Mouse (Mus musculus): ENCODE results near the gene Trim65. TPM values are rescaled to one million over a fixed set of nuclear protein-coding genes. Genes with fewer than 3 reads are reported as not detected.
"Not testable (repeated sequence)": the region's sequence is repeated elsewhere in the genome, so short reads cannot be mapped to it uniquely, and the experiment has no call there.

Gene Trim65
- total RNA-seq, 2 experiments from 2014 or later, result 7.3 to 8.2 TPM

DNA sequence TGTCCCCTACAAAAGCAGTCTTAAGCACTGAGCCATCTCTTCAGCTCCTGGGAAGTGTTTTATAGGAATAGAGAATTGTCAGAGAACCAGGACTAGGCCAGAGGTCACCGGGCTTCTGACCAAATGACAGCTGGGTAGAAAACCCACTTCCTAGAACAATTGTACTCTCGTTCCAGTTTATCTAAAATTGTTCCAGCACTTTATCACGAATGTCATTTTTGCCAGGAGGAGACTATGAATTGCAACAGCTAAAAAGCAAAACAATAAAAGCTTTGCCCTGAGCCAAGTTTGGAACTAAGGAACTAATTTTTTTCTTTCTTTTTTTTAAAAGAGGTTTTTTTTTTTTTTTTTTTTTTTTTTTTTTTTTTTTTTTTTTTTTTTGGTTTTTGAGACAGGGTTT is 35.4 kb downstream of the Trim65 start:
- peak; percentile 71 to 77 for DNase-seq
- intact Hi-C loops (cut with DNase I), result no loop called here

DNA sequence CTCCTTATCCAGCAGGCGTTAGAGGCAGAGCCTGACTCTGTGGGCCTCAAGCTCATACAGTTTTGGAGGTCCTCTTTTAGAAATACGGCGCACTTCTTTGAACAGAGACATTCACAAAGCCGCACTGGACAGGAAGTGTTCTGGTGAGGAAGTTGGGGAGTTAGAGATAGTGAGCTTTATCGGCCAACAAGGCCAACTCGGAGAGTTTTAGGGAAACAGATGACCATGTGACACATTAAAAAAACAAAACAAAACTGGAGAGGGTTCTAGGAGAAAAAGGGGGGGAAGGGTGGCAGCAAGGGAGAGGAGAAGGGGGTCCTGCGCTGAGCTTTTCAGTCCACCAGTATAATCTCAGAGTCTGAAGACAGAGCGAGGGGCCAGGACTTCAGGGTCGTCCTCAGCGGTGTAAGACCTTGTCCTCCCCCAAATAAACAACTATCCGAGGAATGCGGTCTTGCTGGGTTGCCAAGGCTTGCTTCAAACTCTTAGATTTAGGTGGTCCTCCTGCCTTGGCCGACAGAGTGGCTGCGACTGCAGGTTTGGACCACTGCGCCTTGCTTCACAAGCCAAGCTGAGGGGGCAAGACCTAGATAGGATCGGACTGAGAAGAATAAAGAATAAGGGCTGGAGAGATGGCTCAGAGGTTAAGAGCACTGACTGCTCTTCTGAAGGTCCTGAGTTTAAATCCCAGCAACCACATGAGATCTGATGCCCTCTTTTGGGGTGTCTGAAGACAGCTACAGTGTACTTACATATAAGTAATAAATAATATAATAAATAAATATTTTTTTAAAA is 37.0 kb downstream of the Trim65 start:
- intact Hi-C loops (cut with DNase I), result no loop called here
- DNase-seq, result no peak

DNA sequence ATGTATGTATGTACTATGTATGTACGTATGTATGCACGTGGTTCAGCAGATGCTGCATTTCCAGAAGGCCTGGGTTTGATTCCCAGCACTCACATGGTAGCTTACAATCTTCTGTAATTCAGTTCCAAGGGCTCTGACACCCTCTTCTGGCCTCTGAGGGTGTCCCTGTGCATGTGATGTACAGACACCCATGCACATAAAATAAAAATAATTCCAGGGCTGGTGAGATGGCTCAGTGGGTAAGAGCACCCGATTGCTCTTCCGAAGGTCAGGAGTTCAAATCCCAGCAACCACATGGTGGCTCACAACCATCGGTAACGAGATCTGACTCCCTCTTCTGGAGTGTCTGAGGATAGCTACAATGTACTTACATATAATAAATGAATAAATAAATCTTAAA is 38.0 kb downstream of the Trim65 start:
- intact Hi-C loops (cut with DNase I); DNase-seq: not testable (repeated sequence)

DNA sequence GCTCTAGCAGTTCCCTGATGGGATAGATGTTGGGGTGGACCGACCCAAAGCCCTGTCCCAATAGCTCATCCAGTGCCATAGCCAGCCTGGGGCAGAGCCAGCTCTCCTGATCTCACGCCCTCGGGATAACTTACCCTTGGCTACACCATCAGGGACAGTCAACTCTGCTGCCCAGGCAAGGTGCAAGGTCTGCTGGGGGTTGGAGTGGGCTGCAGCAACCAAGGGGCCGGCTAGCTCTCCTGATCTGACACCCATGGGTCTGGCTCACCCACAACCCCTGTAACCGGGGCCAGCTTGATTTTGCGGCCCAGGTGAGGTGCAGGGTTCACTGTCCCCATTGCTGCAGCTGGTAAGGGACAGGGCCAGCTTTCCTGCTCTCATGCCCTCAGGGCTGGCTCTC is 39.3 kb downstream of the Trim65 start:
- intact Hi-C loops (cut with DNase I), result no loop called here
- DNase-seq, result no peak

DNA sequence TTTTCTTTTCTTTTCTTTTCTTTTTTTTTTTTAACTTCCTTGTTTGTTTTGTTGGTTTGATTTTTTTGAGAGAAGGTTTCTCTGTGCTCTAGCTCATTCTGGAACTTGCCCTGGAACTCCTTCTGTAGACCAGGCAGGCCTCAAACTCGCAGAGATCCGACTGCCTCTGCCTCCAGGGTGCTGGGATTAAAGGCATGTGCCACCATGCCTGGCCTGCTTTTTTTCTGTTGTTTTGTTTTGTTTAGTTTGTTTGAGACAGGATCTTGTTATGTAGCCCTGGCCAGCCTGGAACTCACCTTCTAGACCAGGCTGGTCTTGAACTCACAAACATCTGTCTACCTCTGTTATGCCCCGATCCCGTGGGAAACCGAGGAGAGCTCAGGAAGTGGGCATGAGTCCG is 41.4 kb downstream of the Trim65 start:
- intact Hi-C loops (cut with DNase I), result loop anchor here (5.0 kb wide), 1 partner anchor 128 kb away; no protein-coding TSS in a partner anchor

DNA sequence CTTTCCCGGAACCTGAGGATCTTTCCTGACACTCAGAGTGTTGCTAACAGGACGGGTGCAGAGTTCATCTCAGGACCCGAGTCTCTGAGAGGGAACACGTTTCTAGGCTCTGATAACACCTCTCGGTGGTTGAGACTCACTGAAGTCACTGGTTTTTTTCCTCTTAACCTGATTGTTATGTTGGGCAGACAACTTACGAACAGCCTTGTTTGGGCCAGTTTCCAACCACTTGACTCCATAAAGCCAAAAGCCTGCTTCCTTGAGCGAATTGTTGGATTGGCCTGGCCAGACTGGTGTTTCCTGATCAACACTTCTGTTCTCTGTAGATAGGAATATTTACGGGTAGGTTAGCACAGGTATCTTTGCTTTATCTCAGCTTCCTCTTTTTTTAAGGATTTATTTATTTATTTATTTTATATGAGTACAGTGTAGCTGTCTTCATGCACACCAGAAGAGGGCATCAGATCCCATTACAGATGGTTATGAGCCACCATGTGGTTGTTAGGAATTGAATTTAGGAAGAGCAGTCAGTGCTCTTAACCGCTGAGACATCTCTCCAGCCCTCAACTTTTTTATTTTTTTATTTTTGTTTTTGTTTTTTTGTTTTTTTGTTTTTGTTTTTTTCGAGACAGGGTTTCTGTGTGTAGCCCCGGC is 42.1 kb downstream of the Trim65 start:
- intact Hi-C loops (cut with DNase I), result loop anchor here (1.0 to 5.0 kb wide), 3 partner anchors 21 to 128 kb away; no protein-coding TSS in a partner anchor
- DNase-seq, result no peak

More for the DNA sequence above, 41.4 kb downstream of the Trim65 start:
- no peak for DNase-seq

DNA sequence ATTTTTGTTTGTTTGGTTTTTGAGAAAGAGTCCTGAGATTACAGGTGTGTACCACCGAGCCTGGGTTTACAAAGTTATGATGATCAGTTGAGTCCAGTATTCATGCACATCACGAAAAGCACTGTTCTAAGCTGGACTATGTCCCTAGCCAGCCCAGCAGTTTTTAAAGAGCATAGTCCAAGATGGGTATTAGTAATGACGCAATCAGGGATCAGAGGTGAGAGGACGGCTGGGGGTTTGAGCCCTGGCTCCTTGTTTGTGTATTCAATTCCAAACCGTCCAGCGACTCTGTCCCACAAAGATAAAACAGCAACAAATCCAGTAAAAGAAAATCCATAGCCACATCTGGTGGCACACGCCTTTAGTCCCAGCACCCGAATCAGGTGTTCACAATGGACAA is 42.7 kb downstream of the Trim65 start:
- intact Hi-C loops (cut with DNase I), result loop anchor here (1.0 to 5.0 kb wide), 3 partner anchors 22 to 129 kb away; no protein-coding TSS in a partner anchor
- DNase-seq, result no peak

DNA sequence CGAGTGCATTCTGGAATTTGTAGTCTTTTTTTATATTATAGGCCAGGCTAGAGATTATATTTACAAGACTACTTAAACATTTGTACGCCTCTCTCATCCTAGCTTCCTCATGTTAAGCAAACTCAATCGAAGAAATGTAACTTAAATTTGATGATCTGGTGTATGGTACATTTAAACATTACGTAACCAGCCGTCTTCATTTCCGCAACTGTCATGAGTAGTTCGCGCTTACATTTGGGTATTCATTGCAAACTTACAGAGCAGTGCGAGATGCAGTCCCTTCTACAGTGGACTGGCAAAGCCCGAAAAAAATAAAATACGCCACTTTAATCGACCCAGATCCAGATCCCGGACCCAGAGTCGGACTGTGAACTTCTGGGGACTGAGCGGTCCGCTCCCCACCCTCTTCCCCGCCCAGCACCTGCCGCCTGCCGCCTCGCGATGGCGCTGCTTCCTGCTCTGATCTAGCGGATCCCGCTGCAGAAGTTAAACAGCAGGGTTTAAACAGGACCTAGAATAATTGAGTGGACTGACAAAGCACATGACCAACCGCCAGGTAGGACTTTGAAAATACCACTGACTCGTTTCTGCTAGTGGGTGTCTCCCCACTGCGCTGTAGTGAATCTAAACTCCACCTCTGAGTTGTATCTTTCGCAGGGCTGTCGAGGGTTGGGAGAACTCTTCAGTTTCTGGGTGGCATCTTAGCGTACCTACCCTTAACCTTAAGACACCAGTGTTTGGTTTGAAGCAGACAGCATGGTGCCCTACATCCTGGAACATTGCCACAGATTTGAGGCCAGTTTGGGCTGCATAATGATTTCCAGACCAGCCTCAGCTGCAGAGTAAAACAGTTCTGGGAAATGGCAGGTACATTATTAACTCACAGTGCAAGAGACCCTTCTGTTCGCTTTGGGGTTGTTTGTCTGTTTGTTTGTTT is 43.5 kb downstream of the Trim65 start:
- intact Hi-C loops (cut with DNase I), result loop anchor here (1.0 to 5.0 kb wide), 3 partner anchors 23 to 130 kb away; no protein-coding TSS in a partner anchor
- DNase-seq, result peak; percentile 93 to 94

DNA sequence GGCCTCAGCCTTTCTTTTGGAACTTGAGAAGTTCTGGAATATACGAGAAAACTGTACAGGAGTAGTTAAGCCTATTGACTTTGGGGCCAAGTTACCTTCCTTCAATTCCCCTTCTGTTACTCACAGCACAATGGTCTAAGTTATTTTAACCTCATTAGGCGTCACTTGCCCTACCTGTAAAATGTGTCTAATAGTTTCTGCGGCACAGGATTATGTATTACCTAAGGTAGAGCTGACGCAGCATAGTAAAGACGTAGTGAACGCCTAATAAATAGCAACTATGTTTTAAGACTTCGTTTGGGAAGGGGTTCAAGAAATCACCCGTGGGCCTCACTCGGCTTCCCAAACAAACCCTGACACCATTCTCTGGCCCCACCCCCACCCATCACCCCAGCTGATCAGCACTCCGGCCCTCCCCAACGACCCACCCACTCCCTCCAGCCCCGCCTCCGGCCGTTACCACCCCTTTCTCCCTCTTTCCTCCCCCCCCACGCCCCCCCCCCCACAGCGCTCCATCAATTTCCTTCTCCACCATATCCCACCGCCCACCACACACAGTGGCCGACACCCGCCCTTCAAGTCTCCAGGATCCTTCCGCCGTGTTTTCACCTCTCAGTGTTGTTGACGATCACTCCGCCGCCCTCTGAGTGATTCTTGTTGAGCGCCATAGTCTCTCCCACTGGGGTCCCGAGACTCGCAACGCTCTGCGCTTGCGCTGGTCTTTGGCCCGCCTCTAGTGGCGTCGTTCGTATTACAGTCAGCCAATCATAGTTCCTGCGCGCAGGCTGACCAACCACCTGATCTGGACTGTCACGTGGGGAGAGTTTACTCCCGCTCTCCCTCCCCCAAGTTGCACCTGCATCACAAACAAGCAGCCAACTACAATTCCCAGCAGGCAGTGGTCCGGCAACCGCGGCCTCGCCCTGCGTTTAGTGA is 44.4 kb downstream of the Trim65 start, which contains the start of gene Wbp2:
Gene Wbp2, minus strand, starts transcription at position 738 of the 936 bp plus-strand sequence.
- DNase-seq, result peak; percentile 95 to 97
- intact Hi-C loops (cut with DNase I), result loop anchor here (5.0 kb wide), 1 partner anchor 131 kb away; no protein-coding TSS in a partner anchor

DNA sequence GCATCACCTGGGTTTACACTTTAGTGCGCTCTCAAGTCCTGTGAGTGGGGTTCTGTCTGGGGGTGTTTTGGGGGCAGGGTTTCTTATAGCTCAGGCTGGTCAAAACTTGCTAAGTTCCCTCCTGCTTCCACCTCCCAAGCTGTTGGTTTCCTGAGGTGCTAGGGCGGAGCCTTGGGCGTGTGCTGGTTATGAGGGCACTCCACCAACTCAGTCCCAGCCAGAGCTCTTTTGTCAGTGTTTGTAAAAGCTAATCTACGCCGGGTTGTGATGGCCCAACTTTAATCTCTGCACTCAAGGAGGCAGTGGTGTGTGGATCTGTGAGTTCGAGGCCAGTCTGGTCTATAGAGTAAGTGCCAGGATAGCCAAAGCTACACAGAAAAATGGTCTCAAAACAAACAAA is 46.8 kb downstream of the Trim65 start:
- intact Hi-C loops (cut with DNase I), result loop anchor here (5.0 kb wide), 2 partner anchors 42 to 147 kb away; no protein-coding TSS in a partner anchor

DNA sequence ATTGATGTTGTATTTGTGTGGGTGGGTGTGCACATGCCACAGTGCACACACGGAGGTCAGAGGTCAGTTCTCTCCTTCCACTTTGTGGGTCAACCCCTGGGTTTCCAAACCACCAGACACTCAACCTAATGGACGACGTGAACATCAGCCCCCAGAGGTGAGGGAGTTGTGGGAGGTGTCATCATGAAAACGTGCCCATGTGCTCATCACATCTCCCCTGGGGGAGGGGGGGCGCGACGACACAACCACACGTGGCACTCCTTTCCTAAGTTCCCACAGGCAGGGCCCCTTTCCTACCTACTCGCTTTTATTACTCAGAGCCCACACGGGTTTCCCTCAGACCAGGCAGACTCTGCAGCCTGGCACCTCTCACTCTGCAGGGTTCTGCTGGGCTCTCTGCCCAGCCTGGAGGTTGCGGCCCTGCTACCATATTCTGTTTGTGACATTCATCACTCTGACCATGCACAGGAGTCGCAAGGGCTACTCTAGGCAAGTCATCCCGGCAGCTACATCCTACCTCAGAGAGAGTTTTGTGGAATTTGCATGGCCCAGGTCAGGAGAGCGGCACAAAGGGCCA is 47.7 kb downstream of the Trim65 start:
- DNase-seq, result no peak
- intact Hi-C loops (cut with DNase I), result loop anchor here (5.0 kb wide), 2 partner anchors 41 to 146 kb away; no protein-coding TSS in a partner anchor

More for the DNA sequence above, 46.8 kb downstream of the Trim65 start:
- DNase-seq, result no peak

DNA sequence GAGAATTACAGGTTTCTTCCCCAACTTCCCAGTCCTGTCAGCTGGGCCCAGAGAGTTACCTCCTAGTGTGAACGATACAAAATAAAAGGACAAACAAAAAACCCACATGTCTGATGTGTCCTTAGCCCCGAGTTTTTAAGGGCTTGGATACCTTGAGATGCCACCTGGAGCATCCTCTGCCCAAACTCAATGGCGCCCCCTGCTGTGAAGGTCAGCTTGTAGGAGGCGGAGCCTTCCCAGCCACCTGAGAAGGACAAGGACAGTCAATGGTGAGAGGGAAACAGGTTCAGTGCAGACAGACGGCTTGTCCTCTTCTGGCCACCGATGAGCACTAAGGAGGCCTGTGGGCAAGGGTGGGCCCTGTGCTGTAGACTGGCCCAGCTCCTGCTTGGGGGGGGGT is 49.8 kb downstream of the Trim65 start:
- peak; percentile 58 to 74 for DNase-seq
- intact Hi-C loops (cut with DNase I), result loop anchor here (5.0 kb wide), 2 partner anchors 39 to 144 kb away; no protein-coding TSS in a partner anchor

DNA sequence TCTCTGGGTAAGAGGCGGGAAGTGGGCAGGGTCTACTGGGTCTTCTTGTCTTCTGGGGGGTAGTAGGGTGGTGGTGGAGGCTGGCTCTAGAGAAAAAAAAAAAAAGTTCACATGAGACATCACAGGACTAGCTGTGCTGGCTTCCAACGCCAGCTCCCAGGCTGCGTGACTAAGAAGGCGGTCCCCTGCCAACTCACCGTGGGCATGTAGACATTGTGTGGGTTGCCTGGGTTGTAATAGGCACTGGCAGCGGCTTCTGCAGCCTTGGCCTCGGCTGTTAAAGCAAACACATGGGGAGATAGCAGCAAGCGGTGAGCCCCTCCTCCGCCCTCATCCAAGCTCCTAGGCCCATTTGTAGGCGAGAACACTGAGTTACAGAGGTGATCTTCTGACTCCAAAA is 51.4 kb downstream of the Trim65 start:
- intact Hi-C loops (cut with DNase I), result no loop called here
- no peak for DNase-seq

DNA sequence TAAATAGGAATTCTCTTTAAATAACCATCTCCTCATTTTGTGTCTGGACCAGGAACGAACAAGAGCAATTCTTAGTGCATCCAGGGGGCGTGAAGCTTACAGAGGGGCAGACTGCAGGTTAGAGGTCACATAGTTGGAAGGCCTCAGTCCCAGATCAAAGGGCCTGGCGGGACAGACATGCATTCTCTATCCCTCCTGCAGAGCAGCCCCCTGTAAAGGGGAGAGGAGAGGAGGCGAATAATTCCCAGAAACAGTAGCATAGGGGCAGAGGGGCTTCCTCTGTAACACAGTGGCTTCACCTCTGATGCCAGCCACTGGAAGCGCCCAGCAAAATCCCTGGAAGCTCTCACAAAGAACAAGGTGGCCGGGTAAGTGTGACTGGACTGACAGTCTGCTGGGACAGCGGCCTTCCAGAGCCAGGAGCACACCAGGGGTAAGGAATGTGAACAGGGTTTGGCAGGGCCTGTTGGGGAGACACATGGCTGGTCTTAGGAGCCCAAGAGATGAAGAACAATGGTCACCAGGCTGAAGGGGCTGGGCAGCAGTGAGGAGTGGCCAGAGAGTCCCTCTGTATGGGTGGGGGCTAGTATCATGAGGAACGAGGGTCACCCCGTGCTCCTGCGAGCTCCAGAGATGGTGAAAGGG is 52.1 kb downstream of the Trim65 start:
- intact Hi-C loops (cut with DNase I), result no loop called here
- no peak for DNase-seq

DNA sequence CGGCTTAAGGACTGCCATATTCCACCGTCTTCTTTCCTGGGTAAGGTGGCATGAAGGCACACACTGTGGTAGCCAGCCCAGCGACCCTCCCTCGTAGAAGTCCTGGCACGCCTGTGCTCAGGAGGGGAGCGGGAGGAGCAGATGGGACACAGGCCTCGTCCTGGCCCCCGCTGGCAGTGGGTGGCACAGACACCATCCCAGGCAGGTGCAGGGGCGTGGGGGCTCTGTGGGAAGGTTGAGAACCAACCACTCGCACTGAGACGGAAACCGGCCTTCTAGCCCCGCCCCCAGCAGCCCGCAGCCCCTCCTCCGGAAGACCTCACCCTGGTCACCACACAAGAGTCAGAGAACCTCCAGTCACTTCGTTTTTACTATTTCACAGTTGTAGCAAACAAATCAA is 52.7 kb downstream of the Trim65 start:
- intact Hi-C loops (cut with DNase I), result no loop called here
- DNase-seq, result peak; percentile 55 to 61

DNA sequence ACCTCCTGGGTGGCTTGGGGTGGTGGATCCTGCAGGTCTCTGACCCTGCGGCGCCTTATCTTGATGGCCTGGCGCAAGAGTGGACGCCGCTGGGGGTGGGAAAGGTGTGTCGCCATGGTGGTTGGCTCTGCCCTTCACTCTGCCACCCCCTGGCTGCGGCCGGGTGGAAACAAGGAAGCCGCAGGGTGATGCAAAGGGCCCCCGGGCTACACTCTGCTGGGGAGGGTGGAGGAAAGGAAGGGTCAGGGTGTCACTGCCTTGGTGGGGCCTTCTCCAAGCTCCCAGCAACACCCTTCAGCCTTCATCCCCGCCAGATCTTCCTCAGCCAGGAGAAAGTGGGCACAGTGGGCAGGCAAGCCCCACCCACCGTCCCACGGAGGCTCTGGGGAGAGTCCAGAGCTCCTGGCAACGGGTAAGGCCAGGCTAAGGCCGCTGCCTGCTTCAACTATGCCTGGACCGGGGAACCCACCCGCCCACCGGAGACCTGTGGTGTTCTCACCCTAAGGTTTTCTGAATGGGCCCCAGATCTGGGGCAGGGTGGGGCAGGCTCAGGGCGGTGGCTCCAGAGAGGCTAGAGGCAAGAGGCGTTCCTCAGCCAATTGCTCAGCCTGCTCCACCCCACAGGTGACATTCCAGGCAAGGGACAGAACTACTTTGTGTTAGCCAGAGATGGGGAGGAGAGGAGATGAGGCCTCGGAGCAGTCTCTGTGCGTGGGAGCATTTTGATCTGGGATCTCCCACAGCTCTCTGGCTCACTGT is 53.3 kb downstream of the Trim65 start, which contains the start of gene Unc13d:
Gene Unc13d, minus strand, starts transcription at position 516 of the 759 bp plus-strand sequence.
- peak; percentile 34 to 41 for DNase-seq
- intact Hi-C loops (cut with DNase I), result no loop called here

DNA sequence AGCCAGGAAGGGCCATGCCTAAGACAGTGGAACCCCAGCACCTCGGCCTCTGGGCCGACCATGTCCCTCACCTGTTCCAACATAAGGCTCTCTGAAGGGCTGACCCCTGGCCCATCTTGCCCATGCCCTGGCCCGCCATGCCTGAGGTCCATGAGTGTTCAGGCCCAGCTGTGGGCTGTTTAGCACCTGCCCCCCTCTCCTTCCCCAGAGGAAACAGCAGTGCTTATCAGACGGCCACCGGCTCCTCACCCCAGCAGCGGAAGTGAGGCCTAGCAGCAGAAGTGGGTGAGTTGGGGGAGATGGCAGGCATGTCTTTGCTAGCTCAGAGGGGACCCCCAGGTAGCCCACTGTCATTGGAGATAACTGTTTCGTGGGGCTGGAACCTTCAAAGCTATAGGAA is 54.1 kb downstream of the Trim65 start:
- intact Hi-C loops (cut with DNase I), result no loop called here

DNA sequence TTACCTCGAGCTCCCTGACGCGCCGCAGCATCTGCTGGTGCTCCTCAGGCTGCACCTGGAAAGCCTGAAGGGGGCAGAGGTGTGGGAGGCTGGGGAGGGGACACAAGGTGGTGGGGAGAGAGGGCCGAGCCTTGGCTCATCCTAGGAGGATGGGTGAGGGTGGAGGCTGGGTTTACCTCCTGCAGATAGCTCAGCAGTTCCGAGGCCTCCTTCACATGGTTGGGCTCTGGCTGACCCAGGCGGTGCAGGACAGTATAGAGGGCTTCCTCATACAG is 54.7 kb downstream of the Trim65 start:
- DNase-seq, result no peak
- intact Hi-C loops (cut with DNase I), result no loop called here

More for the DNA sequence above, 54.1 kb downstream of the Trim65 start:
- no peak for DNase-seq
